Mouse (Mus musculus) heart, embryonic 10.5 days (tissue): ENCODE data around the gene Fbxl3. TPM values are rescaled to one million over a fixed set of nuclear protein-coding genes. Genes with fewer than 3 reads are reported as not detected.

Source experiments
- DNase-seq: peaks from one replicate; pipeline ENCODE4 v3.0.0-alpha.2; 2017; ENCODE audit warnings: low spot score
- H3K27ac ChIP-seq: fragments of 300-500 bp; sonication (generic); 2 replicates; pipeline ENCODE4 v1.5.1; 2016; ENCODE audit warnings: mild to moderate bottlenecking
- H3K27me3 ChIP-seq: fragments of 300-500 bp; sonication (generic); 2 replicates; pipeline ENCODE4 v1.6.1; 2016; ENCODE audit warnings: mild to moderate bottlenecking; ENCODE audit not compliant: poor library complexity, insufficient read depth, severe bottlenecking
- H3K36me3 ChIP-seq: fragments of 300-500 bp; sonication (generic); 2 replicates; pipeline ENCODE4 v1.6.1; 2016; ENCODE audit warnings: mild to moderate bottlenecking, moderate library complexity
- H3K4me1 ChIP-seq: fragments of 300-500 bp; sonication (generic); 2 replicates; pipeline ENCODE4 v1.6.1; 2016; ENCODE audit warnings: mild to moderate bottlenecking
- H3K4me3 ChIP-seq: fragments of 300-500 bp; sonication (generic); 2 replicates; pipeline ENCODE4 v1.5.1; 2016; ENCODE audit warnings: mild to moderate bottlenecking, moderate library complexity
- H3K9me3 ChIP-seq: fragments of 300-500 bp; sonication (generic); 2 replicates; pipeline ENCODE4 v1.6.1; 2016; ENCODE audit warnings: mild to moderate bottlenecking, moderate library complexity
- WGBS: fragments of 180-500 bp; shearing (Covaris S2); methylation state at CpG from one replicate; pipeline ENCODE4 v1.1.7; 2016; 5-methylcytosine and 5-hydroxymethylcytosine counted together
- polyA plus RNA-seq: library from polyadenylated mRNA; unstranded; fragments of >200 nt; fragmentation: Nextera tagmentation; extraction: Ambion mirVana; gene quantifications from 2 replicates; pipeline ENCODE4 v1.2.1, GENCODE M21; 2016

Fbxl3 gene
- polyA plus RNA-seq, 1 experiment from 2014 or later, result 18.4 TPM

DNA sequence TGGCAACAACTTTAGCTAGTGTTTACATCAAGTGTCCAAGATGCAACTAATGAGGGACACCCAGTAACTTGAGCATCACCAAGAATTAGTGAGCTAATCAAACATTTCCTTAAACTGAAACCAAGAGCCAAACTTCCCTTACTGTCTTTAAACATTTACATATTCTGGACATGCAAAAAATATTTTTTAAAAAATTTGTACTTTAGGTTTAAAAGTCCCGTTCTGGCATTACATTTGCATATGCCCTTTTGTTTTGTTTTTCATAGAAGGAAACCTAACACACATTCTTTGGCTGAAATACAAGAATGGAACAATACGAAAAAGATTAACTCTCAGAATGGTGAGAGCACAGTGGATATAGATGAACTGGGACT, 1.2 kb downstream of the Fbxl3 start:
- Histone ChIP-seq H3K36me3 (peaks cover 18% of the 10 kb centered on the region), H3K27ac (peak overlapping the region; percentile 100), H3K9me3 (no peaks in the 10 kb centered on the region), H3K4me3 (peak overlapping the region; percentile 89), H3K27me3 (no peaks in the 10 kb centered on the region), H3K4me1 (peaks cover 16% of the 10 kb centered on the region; the same call in 1 of the 2 replicates)
- WGBS, result 6% methylated on average over 2 of the region's 2 CpGs
- DNase-seq, result no peak

DNA sequence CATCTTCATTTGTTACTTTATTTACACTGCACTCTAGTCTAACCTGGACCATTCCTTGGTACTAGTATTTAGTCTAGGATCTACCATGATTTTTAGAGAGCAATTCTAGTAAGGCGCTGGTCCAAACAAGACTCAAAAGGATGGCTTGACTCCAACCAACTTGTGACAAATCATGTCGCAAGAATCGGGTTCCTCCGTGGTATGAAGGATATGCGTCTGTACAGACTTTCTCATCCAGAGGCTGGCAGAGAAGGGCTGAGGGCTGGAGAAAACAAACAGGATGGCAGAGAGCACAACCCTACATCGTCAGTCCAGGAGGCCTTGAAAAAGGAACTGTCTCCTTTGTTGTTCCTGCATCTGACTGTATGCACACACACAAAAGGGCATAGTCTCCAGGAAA, 2.7 kb downstream of the Fbxl3 start:
- DNase-seq, result no peak
- peaks cover 16% of the 10 kb centered on the region; the same call in 1 of the 2 replicates for H3K4me1 ChIP-seq

DNA sequence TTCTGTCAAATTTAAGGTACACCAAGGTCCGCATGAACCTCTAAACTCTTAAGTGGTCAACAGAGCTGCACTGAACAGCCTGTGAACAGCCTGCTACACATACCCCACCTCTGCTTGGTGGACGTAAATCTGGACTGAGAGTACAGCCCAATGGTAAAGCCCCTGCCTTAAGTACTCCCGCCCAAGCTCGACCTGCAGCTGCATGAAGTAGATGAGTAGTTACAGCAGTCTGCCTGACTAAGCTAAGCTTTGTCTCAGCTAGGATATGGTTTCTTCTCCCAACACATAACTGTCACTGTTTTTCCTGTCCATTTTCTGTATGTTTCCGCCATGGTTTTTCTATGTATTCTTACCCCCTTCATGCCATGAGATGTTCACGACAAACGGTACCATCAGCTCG, 3.5 kb downstream of the Fbxl3 start:
- Histone ChIP-seq H3K27ac (no peak overlapping the region), H3K4me3 (no peak overlapping the region), H3K27me3 (no peaks in the 10 kb centered on the region), H3K4me1 (peaks cover 16% of the 10 kb centered on the region; the same call in 1 of the 2 replicates), H3K9me3 (no peaks in the 10 kb centered on the region), H3K36me3 (peaks cover 29% of the 10 kb centered on the region)
- DNase-seq, result no peak
- 92% methylated on average over 8 of the region's 8 CpGs for WGBS

More for the DNA sequence above, 2.7 kb downstream of the Fbxl3 start:
- Histone ChIP-seq H3K27ac (no peak overlapping the region), H3K4me3 (no peak overlapping the region), H3K36me3 (peaks cover 22% of the 10 kb centered on the region), H3K27me3 (no peaks in the 10 kb centered on the region), H3K9me3 (no peaks in the 10 kb centered on the region)
- 86% methylated on average over 6 of the region's 6 CpGs for WGBS

- peaks cover 30% of the 10 kb centered on the region for H3K36me3 ChIP-seq
- H3K27me3 ChIP-seq, result no peaks in the 10 kb centered on the region
- H3K9me3 ChIP-seq, result no peaks in the 10 kb centered on the region
- no peak overlapping the region for H3K27ac ChIP-seq
- peaks cover 16% of the 10 kb centered on the region; the same call in 1 of the 2 replicates for H3K4me1 ChIP-seq
- H3K4me3 ChIP-seq, result no peak overlapping the region
- no peak for DNase-seq
- WGBS, result 87% methylated on average over 8 of the region's 8 CpGs
These were observed 4.3 kb downstream of the Fbxl3 start for GRCm38 (mm10) chr14:103095036-103095435.

DNA sequence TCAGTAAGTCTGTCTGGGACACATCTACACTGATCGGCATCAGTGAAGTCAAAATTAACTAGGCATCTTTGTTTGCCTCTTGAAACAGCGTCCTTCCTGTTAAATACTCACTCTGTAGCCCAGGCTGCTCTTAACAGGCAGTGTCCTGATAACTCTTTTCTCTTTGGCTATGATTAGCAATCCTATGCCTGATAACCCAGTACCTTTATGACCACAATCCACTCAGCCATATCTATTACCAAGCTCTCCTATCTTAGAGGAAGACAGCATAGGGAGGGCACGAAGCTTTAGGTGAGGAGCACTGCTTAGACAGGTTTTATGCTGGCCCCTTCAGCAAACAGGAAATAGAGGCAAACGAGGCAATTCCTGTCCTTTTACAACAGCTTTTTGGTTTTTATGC, 5.7 kb downstream of the Fbxl3 start:
- H3K36me3 ChIP-seq, result peaks cover 39% of the 10 kb centered on the region
- no peaks in the 10 kb centered on the region for H3K9me3 ChIP-seq
- H3K27me3 ChIP-seq, result no peaks in the 10 kb centered on the region
- no peak for DNase-seq
- no peak overlapping the region for H3K4me3 ChIP-seq
- peaks cover 16% of the 10 kb centered on the region; the same call in 1 of the 2 replicates for H3K4me1 ChIP-seq
- no peak overlapping the region for H3K27ac ChIP-seq
- 51% methylated on average over 4 of the region's 4 CpGs for WGBS

DNA sequence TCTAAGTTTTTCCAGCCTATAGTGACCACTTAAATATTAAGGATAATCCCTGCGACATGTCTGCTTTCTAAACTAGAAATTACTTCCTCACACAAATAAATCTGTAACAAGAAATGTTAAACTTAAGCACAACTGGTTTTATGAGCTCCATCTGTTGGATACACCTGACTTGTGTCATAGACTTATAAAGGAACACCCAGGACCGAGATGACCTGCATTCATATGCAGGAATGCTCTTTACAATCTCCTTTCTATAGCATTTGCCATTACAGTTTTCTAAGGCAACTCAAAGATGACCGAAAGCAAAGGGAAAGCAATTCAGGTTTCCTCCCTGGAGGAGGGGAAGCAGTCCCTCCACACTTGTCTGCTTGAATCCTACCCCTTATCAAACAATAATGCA, 6.1 kb downstream of the Fbxl3 start:
- no peaks in the 10 kb centered on the region for H3K9me3 ChIP-seq
- peaks cover 42% of the 10 kb centered on the region for H3K36me3 ChIP-seq
- no peaks in the 10 kb centered on the region for H3K27me3 ChIP-seq
- H3K4me1 ChIP-seq, result peaks cover 16% of the 10 kb centered on the region; the same call in 1 of the 2 replicates
- H3K4me3 ChIP-seq, result no peak overlapping the region
- H3K27ac ChIP-seq, result no peak overlapping the region
- WGBS, result 86% methylated on average over 3 of the region's 3 CpGs
- DNase-seq, result no peak

DNA sequence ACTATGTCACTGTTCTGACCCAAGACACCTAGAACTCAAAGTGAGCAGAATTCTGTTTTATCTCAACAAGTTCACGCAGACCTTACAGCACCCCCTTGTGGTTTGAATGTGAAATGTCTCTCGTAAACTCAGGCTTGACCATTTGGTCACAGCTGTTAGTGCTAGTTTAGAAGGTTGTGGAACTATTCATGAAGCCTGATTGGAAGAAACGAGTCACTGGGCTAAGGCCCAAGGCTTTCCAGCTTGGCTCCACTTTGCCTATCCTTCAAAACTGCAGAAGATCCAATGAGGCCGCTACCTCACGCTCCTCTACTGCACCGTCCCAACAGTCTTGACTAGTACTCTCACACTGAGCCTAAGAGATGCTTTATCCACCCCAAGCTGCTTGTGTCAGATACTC, 10.7 kb downstream of the Fbxl3 start:
- Histone ChIP-seq H3K27ac (no peak overlapping the region), H3K4me3 (no peak overlapping the region), H3K9me3 (no peaks in the 10 kb centered on the region), H3K36me3 (peaks cover 63% of the 10 kb centered on the region), H3K4me1 (0 out of 2 replicates have a peak, but pooled peaks cover 2% of the 10 kb centered on the region), H3K27me3 (no peaks in the 10 kb centered on the region)
- no peak for DNase-seq
- 73% methylated on average over 6 of the region's 6 CpGs for WGBS

- no peaks in the 10 kb centered on the region for H3K27me3 ChIP-seq
- no peaks in the 10 kb centered on the region for H3K4me1 ChIP-seq
- H3K4me3 ChIP-seq, result no peak overlapping the region
- H3K9me3 ChIP-seq, result no peaks in the 10 kb centered on the region
- no peak for DNase-seq
- peaks cover 67% of the 10 kb centered on the region for H3K36me3 ChIP-seq
- WGBS, result 56% methylated on average over 5 of the region's 5 CpGs
- H3K27ac ChIP-seq, result no peak overlapping the region
These were observed 11.5 kb downstream of the Fbxl3 start for GRCm38 (mm10) chr14:103087846-103088245.

- H3K4me3 ChIP-seq, result no peak overlapping the region
- H3K4me1 ChIP-seq, result no peaks in the 10 kb centered on the region
- H3K27ac ChIP-seq, result no peak overlapping the region
- no peaks in the 10 kb centered on the region for H3K9me3 ChIP-seq
- H3K36me3 ChIP-seq, result peaks cover 68% of the 10 kb centered on the region
- DNase-seq, result no peak
- H3K27me3 ChIP-seq, result no peaks in the 10 kb centered on the region
- WGBS, result 88% methylated on average over 4 of the region's 4 CpGs
These were observed 12.6 kb downstream of the Fbxl3 start for GRCm38 (mm10) chr14:103086671-103087324.

DNA sequence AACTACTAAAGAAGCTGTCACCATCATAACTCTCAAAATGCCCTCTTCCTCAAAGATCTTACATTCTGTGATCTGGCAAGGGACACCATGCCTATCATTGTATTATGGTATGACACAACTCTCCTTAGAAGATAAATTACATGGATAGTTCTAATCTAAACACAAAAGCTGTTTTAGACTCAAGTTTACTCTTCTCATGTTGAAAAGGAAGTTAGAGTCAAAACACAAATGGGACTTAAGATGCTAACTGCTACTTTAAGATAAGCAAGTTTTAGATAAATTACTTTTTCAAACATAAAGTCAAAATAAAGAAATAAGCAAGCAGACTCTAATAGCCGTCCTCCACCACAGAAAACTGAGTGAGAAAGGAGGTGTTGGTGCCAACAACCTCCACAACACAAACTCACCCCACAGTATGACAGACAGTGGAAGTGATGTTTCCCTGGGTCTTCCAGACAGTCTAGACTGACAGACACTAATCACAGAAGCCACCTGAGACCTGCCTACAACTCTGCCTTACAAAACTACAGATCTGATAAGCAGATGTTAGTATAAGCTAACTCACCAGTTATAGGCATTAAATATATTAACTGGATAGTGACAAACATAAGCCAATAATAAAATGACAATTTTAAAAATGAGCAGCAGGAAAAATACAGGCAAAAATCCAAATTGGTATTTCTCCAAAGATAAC, 13.4 kb downstream of the Fbxl3 start:
- H3K9me3 ChIP-seq, result no peaks in the 10 kb centered on the region
- no peak for DNase-seq
- no peaks in the 10 kb centered on the region for H3K4me1 ChIP-seq
- peaks cover 61% of the 10 kb centered on the region for H3K36me3 ChIP-seq
- no peak overlapping the region for H3K27ac ChIP-seq
- H3K4me3 ChIP-seq, result no peak overlapping the region
- H3K27me3 ChIP-seq, result no peaks in the 10 kb centered on the region
- WGBS, result 87% methylated on average over 1 of the region's 1 CpGs

DNA sequence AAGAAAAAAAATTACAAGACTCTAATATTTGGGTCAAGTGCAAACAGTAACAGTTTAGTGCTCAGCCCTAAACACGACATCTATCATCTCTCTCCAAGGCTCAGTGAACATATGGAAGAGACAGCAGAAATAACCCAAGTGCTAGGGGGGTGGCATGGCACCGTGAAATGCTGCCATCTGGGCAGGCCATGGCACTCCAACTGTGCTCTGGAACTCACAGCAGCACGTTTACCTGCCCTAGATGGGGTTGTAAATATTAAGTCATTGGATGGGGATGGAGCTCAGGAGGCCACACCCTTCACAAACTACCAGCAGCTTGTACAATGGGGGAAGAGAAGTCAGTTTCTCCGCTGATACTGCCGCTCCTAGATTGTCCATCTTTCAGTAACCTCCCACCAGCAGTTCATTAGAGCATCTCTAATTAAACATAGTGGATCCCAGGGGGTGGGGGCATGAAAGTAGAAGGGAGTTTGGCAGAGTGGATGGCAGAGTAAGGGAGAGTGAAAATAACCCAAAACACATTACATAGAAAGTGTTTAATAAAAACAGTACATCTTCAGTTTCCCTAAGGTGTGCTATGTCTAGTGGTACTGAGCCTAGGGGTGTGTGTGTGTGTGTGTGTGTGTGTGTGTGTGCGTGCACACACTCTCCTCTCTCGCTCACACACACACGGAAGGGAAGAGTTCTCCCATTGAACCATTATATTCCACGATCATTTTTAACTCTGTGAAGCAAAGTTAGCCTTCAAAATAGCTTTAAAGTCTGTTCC, 20.0 kb downstream of the Fbxl3 start:
- no peaks in the 10 kb centered on the region for H3K4me1 ChIP-seq
- 85% methylated on average over 9 of the region's 9 CpGs for WGBS
- no peak overlapping the region for H3K27ac ChIP-seq
- no peaks in the 10 kb centered on the region for H3K9me3 ChIP-seq
- no peak for DNase-seq
- H3K4me3 ChIP-seq, result no peak overlapping the region
- H3K27me3 ChIP-seq, result no peaks in the 10 kb centered on the region
- peaks cover 47% of the 10 kb centered on the region for H3K36me3 ChIP-seq

DNA sequence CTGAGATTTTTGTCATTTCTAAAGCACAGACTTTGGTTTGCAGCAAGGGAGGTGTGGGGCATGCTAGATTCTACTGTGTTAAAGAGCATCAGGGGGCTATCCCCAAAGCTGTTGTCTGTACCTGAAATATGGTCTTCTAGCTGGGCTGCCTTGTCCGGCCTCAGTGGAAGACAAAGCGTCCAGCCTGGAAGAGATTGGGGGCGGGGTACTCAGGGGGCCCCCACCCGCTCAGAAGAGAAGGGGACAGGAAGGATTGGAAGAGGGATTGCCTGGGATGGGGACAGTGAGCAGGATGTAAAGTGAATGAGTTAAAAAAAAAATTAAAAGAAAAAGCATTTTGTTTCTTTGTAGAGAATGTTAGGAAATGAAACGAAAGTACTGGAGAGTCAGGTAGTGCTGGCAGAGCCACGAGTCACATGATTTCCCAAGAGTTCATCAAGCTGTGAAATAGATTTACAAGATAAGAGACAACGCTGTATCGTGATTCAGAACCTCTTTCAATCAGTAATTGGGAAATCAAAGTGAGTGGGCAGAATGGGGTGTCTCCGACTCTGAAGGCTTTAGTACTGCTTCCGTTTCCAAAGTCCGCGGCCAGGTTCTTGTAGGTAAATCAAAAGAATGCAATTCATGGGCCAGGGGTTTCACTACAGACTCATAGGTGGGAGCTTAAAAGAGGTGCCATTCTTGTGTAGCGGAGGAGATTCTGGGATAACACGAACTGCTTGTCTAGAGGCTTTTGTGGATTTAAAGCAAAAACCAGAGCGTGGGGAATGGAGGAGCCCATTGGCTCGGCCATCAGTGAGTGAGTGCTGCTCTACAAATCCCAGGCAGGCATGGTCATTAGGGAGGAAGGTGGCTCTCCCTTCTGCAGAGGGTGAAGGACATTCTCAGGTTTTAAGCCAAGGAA, 21.1 kb downstream of the Fbxl3 start:
- WGBS, result 90% methylated on average over 16 of the region's 16 CpGs
- no peaks in the 10 kb centered on the region for H3K27me3 ChIP-seq
- no peak overlapping the region for H3K4me3 ChIP-seq
- H3K9me3 ChIP-seq, result no peaks in the 10 kb centered on the region
- H3K36me3 ChIP-seq, result peaks cover 54% of the 10 kb centered on the region
- no peaks in the 10 kb centered on the region for H3K4me1 ChIP-seq
- no peak overlapping the region for H3K27ac ChIP-seq
- no peak for DNase-seq
